Mouse (Mus musculus): ENCODE measurements around the gene Sec13.

GRCm38 (mm10) chr6:113714797-113715196 is 25.7 kb downstream of the Sec13 start:
- no peak for TF ChIP-seq MAX (IDR thresholded peaks at IDR 0.05; ENCODE audit: low read depth)
- TF ChIP-seq E2F4 (IDR thresholded peaks at IDR 0.05; ENCODE audit: insufficient read depth), result no peak
- TF ChIP-seq POLR2AphosphoS2 (IDR thresholded peaks at IDR 0.05; ENCODE audit: insufficient read length, low read depth), result no peak
- TF ChIP-seq POLR2A (IDR thresholded peaks at IDR 0.05; ENCODE audit: insufficient read length, low read depth), result no peak
- TF ChIP-seq MYOD1 (IDR thresholded peaks at IDR 0.05; ENCODE audit: control insufficient read depth in 1 of 3, insufficient read length in 2 of 3, low read depth in 2 of 3), result no peak
- TF ChIP-seq SRF (IDR thresholded peaks at IDR 0.05; ENCODE audit: control insufficient read depth, insufficient read length, low read depth), result no peak
- TF ChIP-seq MYOG (IDR thresholded peaks at IDR 0.05; ENCODE audit: control insufficient read depth in 1 of 3, insufficient read depth in 1 of 3, insufficient read length in 2 of 3, low read depth in 2 of 3), result no peak
- no peak for TF ChIP-seq USF1 (IDR thresholded peaks at IDR 0.05; ENCODE audit: low read depth)
- no peak for TF ChIP-seq TCF12 (IDR thresholded peaks at IDR 0.05; ENCODE audit: insufficient read depth, poor library complexity, severe bottlenecking)
